Mouse (Mus musculus) myocyte (in vitro differentiated cells): ENCODE measurements at regions not wholly inside any gene's neighbourhood (a gene's known extent, or its start where the extent isn't known, plus 50 kb on each side); places are given as distances from the start of the nearest gene placed in this dataset.

ENCODE experiments used
- H3K27me3 ChIP-seq: one replicate; pipeline ENCODE4 v1.6.1; 2011; ENCODE audit not compliant: control insufficient read depth, insufficient read depth, insufficient read length
- H3K36me3 ChIP-seq: one replicate; pipeline ENCODE4 v1.6.1; 2011; ENCODE audit not compliant: control insufficient read depth, insufficient read depth
- H3K4me2 ChIP-seq: one replicate; pipeline ENCODE4 v1.6.1; 2011; ENCODE audit warnings: low read depth, control low read depth
- H3K4me3 ChIP-seq: one replicate; pipeline ENCODE4 v1.5.1; 2011; ENCODE audit warnings: mild to moderate bottlenecking, control low read depth, moderate library complexity
- H3K79me2 ChIP-seq: one replicate; pipeline ENCODE4 v1.6.1; 2011; ENCODE audit not compliant: control insufficient read depth, insufficient read depth
- H3ac ChIP-seq: one replicate; pipeline ENCODE4 v1.6.1; 2011; ENCODE audit not compliant: control insufficient read depth, insufficient read length
- CEBPB ChIP-seq: IDR thresholded peaks from 2 replicates; pipeline ENCODE4 v1.6.1; 2011; ENCODE audit warnings: mild to moderate bottlenecking, moderate library complexity; ENCODE audit not compliant: poor library complexity, insufficient read depth, severe bottlenecking
- E2F4 ChIP-seq: IDR thresholded peaks from one replicate; pipeline ENCODE4 v1.6.1; 2011; ENCODE audit warnings: mild to moderate bottlenecking, control low read depth, moderate library complexity; ENCODE audit not compliant: insufficient read depth
- MAX ChIP-seq: IDR thresholded peaks from one replicate; pipeline ENCODE4 v1.6.1; 2011; ENCODE audit warnings: low read depth, mild to moderate bottlenecking, control low read depth
- MYOD1 ChIP-seq, 3 experiments: IDR thresholded peaks; one replicate each; pipeline ENCODE4 v1.6.1; 2011; ENCODE audit warnings: control low read depth in 2 of 3, low read depth in 2 of 3, mild to moderate bottlenecking in 2 of 3, moderate library complexity in 1 of 3; ENCODE audit not compliant: insufficient read length in 2 of 3, control insufficient read depth in 1 of 3
- MYOG ChIP-seq, 3 experiments: IDR thresholded peaks; one replicate each; pipeline ENCODE4 v1.6.1; 2011; ENCODE audit warnings: control low read depth in 2 of 3, low read depth in 2 of 3, mild to moderate bottlenecking in 2 of 3; ENCODE audit not compliant: insufficient read length in 2 of 3, control insufficient read depth in 1 of 3, insufficient read depth in 1 of 3
- POLR2A ChIP-seq: IDR thresholded peaks from one replicate; pipeline ENCODE4 v1.6.1; 2011; ENCODE audit warnings: low read depth, mild to moderate bottlenecking, control low read depth, moderate library complexity; ENCODE audit not compliant: insufficient read length
- POLR2AphosphoS2 ChIP-seq: IDR thresholded peaks from one replicate; pipeline ENCODE4 v1.6.1; 2011; ENCODE audit warnings: low read depth, control low read depth; ENCODE audit not compliant: insufficient read length
- REST ChIP-seq: IDR thresholded peaks from one replicate; pipeline ENCODE4 v1.6.1; 2011; ENCODE audit warnings: mild to moderate bottlenecking, control low read depth, moderate library complexity; ENCODE audit not compliant: insufficient read depth, insufficient read length
- SRF ChIP-seq: IDR thresholded peaks from one replicate; pipeline ENCODE4 v1.6.1; 2011; ENCODE audit warnings: low read depth; ENCODE audit not compliant: control insufficient read depth, insufficient read length
- TCF12 ChIP-seq: IDR thresholded peaks from one replicate; pipeline ENCODE4 v1.6.1; 2011; ENCODE audit warnings: mild to moderate bottlenecking, control low read depth; ENCODE audit not compliant: poor library complexity, insufficient read depth, severe bottlenecking
- TCF3 ChIP-seq: IDR thresholded peaks from one replicate; pipeline ENCODE4 v1.6.1; 2011; ENCODE audit warnings: low read depth, control low read depth; ENCODE audit not compliant: insufficient read length
- USF1 ChIP-seq: IDR thresholded peaks from one replicate; pipeline ENCODE4 v1.6.1; 2011; ENCODE audit warnings: low read depth, mild to moderate bottlenecking, control low read depth, moderate library complexity

DNA sequence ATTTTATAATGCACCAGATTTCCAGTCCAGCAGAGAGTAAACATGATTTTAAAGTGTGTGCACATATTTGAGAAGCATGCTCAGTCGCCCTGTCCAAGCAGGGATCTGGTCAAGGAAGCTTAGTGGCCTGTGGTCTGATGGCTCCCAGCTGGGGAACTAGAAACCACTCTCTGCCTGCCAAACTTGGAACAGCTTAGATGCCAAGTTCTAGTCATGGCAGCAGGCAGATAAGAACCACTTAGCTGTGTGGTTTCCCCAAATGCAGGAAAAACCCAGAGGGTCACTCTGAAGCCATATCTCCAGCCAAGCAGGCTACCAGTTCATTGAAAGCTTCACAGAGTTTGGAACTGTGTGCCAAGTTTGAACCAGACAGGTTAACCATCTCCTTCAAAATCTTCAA is 86.1 kb downstream of the Fam114a2 start:
- Histone ChIP-seq H3K4me2 (no peak overlapping the region), H3ac (no peak overlapping the region), H3K4me3 (no peak overlapping the region), H3K79me2 (no peaks in the 10 kb centered on the region), H3K27me3 (no peaks in the 10 kb centered on the region), H3K36me3 (no peaks in the 10 kb centered on the region)
- TF ChIP-seq E2F4 (no peak), TCF3 (no peak), MAX (no peak), TCF12 (no peak), USF1 (no peak), CEBPB (no peak), MYOD1 (IDR thresholded peaks at IDR 0.05; ENCODE audit: control insufficient read depth in 1 of 3, insufficient read length in 2 of 3, low read depth in 2 of 3) (no peak), MYOG (IDR thresholded peaks at IDR 0.05; ENCODE audit: control insufficient read depth in 1 of 3, insufficient read depth in 1 of 3, insufficient read length in 2 of 3, low read depth in 2 of 3) (no peak), POLR2AphosphoS2 (no peak), POLR2A (no peak), REST (no peak), SRF (no peak)

DNA sequence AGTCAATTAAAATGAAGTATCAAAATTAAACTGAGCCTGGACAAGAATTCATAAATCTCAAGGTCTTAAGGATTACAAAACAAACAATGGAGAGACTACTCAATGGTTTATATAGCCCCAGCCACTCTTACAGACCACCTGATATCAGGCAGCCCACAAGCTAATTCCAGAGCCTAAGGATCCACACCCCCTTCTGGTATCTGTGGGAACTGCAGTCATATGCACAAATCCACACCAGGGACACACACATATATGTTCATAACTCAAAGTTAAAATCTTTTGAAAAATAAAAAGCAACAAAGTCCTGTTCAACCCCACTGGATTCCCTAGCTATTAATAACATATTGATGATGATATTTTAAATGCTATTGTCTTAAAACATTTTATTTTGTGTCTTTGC is 86.5 kb downstream of the Fam114a2 start:
- H3K79me2 ChIP-seq, result no peaks in the 10 kb centered on the region
- H3K4me3 ChIP-seq, result no peak overlapping the region
- H3K36me3 ChIP-seq, result no peaks in the 10 kb centered on the region
- no peak overlapping the region for H3ac ChIP-seq
- H3K27me3 ChIP-seq, result no peaks in the 10 kb centered on the region
- H3K4me2 ChIP-seq, result no peak overlapping the region
- TF ChIP-seq SRF (no peak), POLR2A (no peak), E2F4 (no peak)

DNA sequence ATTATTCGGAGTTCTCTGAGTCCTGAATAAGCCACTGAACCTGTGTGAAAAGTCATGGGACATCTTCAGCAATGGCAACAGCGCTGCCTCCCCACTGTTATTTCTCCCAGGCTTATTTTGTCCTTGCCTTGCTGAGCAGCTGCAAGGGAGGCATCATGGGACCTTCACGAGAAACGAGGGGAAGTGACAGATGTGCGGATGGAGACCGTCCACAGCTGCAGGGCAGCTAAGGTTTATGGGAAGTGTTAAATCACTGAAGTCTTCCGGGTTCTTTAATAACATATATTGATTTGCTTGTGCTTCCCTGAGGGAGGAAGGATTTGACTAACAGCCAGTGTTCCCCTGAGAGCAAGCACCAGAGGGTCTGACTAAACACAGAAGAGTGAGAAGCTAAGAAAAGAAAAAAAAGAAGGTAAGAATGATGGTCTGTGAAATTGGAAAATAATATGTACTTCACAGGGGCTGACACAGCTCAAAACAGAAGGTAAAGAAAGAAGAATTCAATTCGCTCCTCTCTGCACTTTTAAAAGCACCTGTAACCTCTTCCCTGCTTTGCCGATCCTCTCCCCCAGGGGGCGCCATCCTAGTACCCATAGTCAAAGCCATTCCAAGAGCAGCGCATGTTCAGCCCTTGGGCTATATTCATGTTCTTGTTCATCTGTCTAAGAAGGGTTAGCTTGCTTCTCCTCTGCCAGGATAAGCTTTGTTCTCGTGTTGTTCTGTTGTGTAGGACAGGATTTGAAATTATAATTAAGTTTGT is 92.2 kb downstream of the Fam114a2 start:
- Histone ChIP-seq H3K4me3 (no peak overlapping the region), H3K36me3 (no peaks in the 10 kb centered on the region), H3K27me3 (no peaks in the 10 kb centered on the region), H3K4me2 (no peak overlapping the region), H3K79me2 (no peaks in the 10 kb centered on the region), H3ac (no peak overlapping the region)
- no peak for TF ChIP-seq REST
- no peak for TF ChIP-seq MYOG (IDR thresholded peaks at IDR 0.05; ENCODE audit: control insufficient read depth in 1 of 3, insufficient read depth in 1 of 3, insufficient read length in 2 of 3, low read depth in 2 of 3)
- TF ChIP-seq E2F4, result no peak
- no peak for TF ChIP-seq TCF3
- TF ChIP-seq CEBPB, result no peak
- TF ChIP-seq MAX, result no peak
- no peak for TF ChIP-seq TCF12
- no peak for TF ChIP-seq POLR2AphosphoS2
- TF ChIP-seq USF1, result no peak
- no peak for TF ChIP-seq POLR2A
- no peak for TF ChIP-seq SRF

DNA sequence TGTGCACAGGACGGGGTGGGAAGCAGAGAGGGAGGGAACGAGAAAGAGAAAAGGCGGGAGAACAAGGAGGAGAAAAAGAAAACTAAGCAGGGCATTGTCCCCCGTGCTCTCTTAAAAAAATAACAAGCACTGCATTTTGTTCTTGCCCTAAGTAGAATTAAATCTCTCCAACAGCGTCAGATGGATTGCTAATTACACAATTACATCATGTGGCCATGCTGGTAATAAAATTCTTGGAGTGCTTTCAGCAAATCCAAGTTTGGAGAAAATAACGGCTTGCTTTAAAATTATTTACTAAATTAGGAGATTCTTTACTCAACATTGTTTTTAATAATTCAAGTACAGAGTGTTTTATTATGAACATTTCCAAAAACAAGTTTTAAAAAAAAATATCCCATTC is 99.0 kb downstream of the Fam114a2 start:
- Histone ChIP-seq H3K4me3 (no peak overlapping the region), H3K79me2 (no peaks in the 10 kb centered on the region), H3K27me3 (no peaks in the 10 kb centered on the region), H3ac (no peak overlapping the region), H3K36me3 (no peaks in the 10 kb centered on the region), H3K4me2 (no peak overlapping the region)
- TF ChIP-seq CEBPB, result no peak
- no peak for TF ChIP-seq REST
- no peak for TF ChIP-seq MYOG (IDR thresholded peaks at IDR 0.05; ENCODE audit: control insufficient read depth in 1 of 3, insufficient read depth in 1 of 3, insufficient read length in 2 of 3, low read depth in 2 of 3)
- TF ChIP-seq TCF3, result no peak
- TF ChIP-seq POLR2A, result no peak

DNA sequence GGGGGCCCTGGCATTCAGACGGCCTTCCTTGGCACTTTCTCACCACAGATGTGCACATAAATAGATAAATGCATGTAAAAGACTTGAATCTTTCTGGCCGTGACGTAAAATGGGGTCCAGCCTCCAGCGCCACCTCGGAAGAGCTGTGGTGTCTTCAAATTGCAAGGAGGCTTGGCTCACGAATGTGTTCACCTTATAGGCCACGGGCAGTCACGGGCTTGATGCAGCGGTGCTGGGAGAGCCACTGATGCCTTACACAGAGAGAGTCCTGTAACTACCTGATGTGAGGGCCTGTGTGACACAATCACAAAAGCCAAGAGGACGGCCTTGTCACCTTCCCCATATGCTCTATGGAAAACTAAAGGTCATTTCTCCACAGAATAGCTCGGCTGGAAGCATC is 102.4 kb downstream of the Fam114a2 start:
- TF ChIP-seq POLR2A, result no peak
- no peak for TF ChIP-seq TCF12
- TF ChIP-seq POLR2AphosphoS2, result no peak
- no peak for TF ChIP-seq E2F4
- TF ChIP-seq MYOG (IDR thresholded peaks at IDR 0.05; ENCODE audit: control insufficient read depth in 1 of 3, insufficient read depth in 1 of 3, insufficient read length in 2 of 3, low read depth in 2 of 3), result no peak
- no peak for TF ChIP-seq USF1
- H3K4me3 ChIP-seq, result no peak overlapping the region
- no peaks in the 10 kb centered on the region for H3K27me3 ChIP-seq

More for the DNA sequence above, 102.4 kb downstream of the Fam114a2 start:
- no peaks in the 10 kb centered on the region for H3K36me3 ChIP-seq
- no peaks in the 10 kb centered on the region for H3K79me2 ChIP-seq
- H3K4me2 ChIP-seq, result no peak overlapping the region
- no peak overlapping the region for H3ac ChIP-seq
